Mouse (Mus musculus): ENCODE measurements around the gene Zfp704.

The Zfp704 gene

GRCm38 (mm10) chr3:9604941-9605340, 4.9 kb downstream of the Zfp704 start:
- TF ChIP-seq NANOG (IDR thresholded peaks at IDR 0.05; ENCODE audit: borderline replicate concordance, low read length) (no peak), CTCF (conservative IDR thresholded peaks at IDR 0.05; ENCODE audit: low read length) (no peak), POU5F1 (IDR thresholded peaks at IDR 0.05; ENCODE audit: borderline replicate concordance, low read length) (no peak)

GRCm38 (mm10) chr3:9603866-9604265, 6.0 kb downstream of the Zfp704 start:
- Histone ChIP-seq H3K27me3 (ENCODE audit: insufficient read depth, low read length) (no peaks in the 10 kb centered on the region), H3K9me3 (ENCODE audit: low read length) (no peaks in the 10 kb centered on the region), H3K4me1 (replicated peaks; ENCODE audit: low read depth, low read length) (peaks cover 96% of the 10 kb centered on the region), H3K36me3 (ENCODE audit: insufficient read depth, low read length) (0 out of 2 replicates have a peak, but pooled peaks cover 21% of the 10 kb centered on the region), H3K4me3 (replicated peaks; ENCODE audit: low read length) (peak overlapping the region; percentile 88)
- TF ChIP-seq CTCF (conservative IDR thresholded peaks at IDR 0.05; ENCODE audit: low read length), result no peak
- TF ChIP-seq POU5F1 (IDR thresholded peaks at IDR 0.05; ENCODE audit: borderline replicate concordance, low read length), result no peak
- no peak for TF ChIP-seq NANOG (IDR thresholded peaks at IDR 0.05; ENCODE audit: borderline replicate concordance, low read length)

More at GRCm38 (mm10) chr3:9604941-9605340, 4.9 kb downstream of the Zfp704 start:
- 0 out of 2 replicates have a peak, but pooled peaks cover 19% of the 10 kb centered on the region for H3K36me3 ChIP-seq (ENCODE audit: insufficient read depth, low read length)
- no peaks in the 10 kb centered on the region for H3K9me3 ChIP-seq (ENCODE audit: low read length)
- H3K27me3 ChIP-seq (ENCODE audit: insufficient read depth, low read length), result no peaks in the 10 kb centered on the region
- H3K4me3 ChIP-seq (replicated peaks; ENCODE audit: low read length), result peak overlapping the region; percentile 88; the same call in 1 of the 2 replicates
- H3K4me1 ChIP-seq (replicated peaks; ENCODE audit: low read depth, low read length), result peaks cover 85% of the 10 kb centered on the region

GRCm38 (mm10) chr3:9600577-9600976, 9.3 kb downstream of the Zfp704 start:
- H3K27me3 ChIP-seq (ENCODE audit: insufficient read depth, low read length), result no peaks in the 10 kb centered on the region
- peaks cover 99% of the 10 kb centered on the region for H3K4me1 ChIP-seq (replicated peaks; ENCODE audit: low read depth, low read length)
- no peaks in the 10 kb centered on the region for H3K9me3 ChIP-seq (ENCODE audit: low read length)
- peaks cover 39% of the 10 kb centered on the region for H3K36me3 ChIP-seq (ENCODE audit: insufficient read depth, low read length)
- TF ChIP-seq POU5F1 (IDR thresholded peaks at IDR 0.05; ENCODE audit: borderline replicate concordance, low read length) (no peak), NANOG (IDR thresholded peaks at IDR 0.05; ENCODE audit: borderline replicate concordance, low read length) (no peak), CTCF (conservative IDR thresholded peaks at IDR 0.05; ENCODE audit: low read length) (no peak)
- H3K4me3 ChIP-seq (replicated peaks; ENCODE audit: low read length), result peak overlapping the region; percentile 20

GRCm38 (mm10) chr3:9599738-9600410, 10.0 kb downstream of the Zfp704 start:
- Histone ChIP-seq H3K4me3 (replicated peaks; ENCODE audit: low read length) (peak overlapping the region; percentile 20), H3K4me1 (replicated peaks; ENCODE audit: low read depth, low read length) (peaks cover 94% of the 10 kb centered on the region), H3K36me3 (ENCODE audit: insufficient read depth, low read length) (peaks cover 33% of the 10 kb centered on the region), H3K27me3 (ENCODE audit: insufficient read depth, low read length) (no peaks in the 10 kb centered on the region), H3K9me3 (ENCODE audit: low read length) (no peaks in the 10 kb centered on the region)
- TF ChIP-seq CTCF (conservative IDR thresholded peaks at IDR 0.05; ENCODE audit: low read length), result no peak
- TF ChIP-seq NANOG (IDR thresholded peaks at IDR 0.05; ENCODE audit: borderline replicate concordance, low read length), result no peak
- no peak for TF ChIP-seq POU5F1 (IDR thresholded peaks at IDR 0.05; ENCODE audit: borderline replicate concordance, low read length)

GRCm38 (mm10) chr3:9598061-9598460, 11.8 kb downstream of the Zfp704 start:
- no peak for TF ChIP-seq CTCF (conservative IDR thresholded peaks at IDR 0.05; ENCODE audit: low read length)
- TF ChIP-seq NANOG (IDR thresholded peaks at IDR 0.05; ENCODE audit: borderline replicate concordance, low read length), result no peak
- TF ChIP-seq POU5F1 (IDR thresholded peaks at IDR 0.05; ENCODE audit: borderline replicate concordance, low read length), result no peak
- H3K9me3 ChIP-seq (ENCODE audit: low read length), result no peaks in the 10 kb centered on the region
- 0 out of 2 replicates have a peak overlapping the region, but pooled peaks have one; percentile 2 for H3K4me3 ChIP-seq (replicated peaks; ENCODE audit: low read length)
- peaks cover 90% of the 10 kb centered on the region for H3K4me1 ChIP-seq (replicated peaks; ENCODE audit: low read depth, low read length)
- no peaks in the 10 kb centered on the region for H3K27me3 ChIP-seq (ENCODE audit: insufficient read depth, low read length)
- peaks cover 31% of the 10 kb centered on the region for H3K36me3 ChIP-seq (ENCODE audit: insufficient read depth, low read length)

GRCm38 (mm10) chr3:9594457-9594856, 15.4 kb downstream of the Zfp704 start:
- Histone ChIP-seq H3K4me1 (replicated peaks; ENCODE audit: low read depth, low read length) (peaks cover 89% of the 10 kb centered on the region), H3K27me3 (ENCODE audit: insufficient read depth, low read length) (no peaks in the 10 kb centered on the region), H3K36me3 (ENCODE audit: insufficient read depth, low read length) (peaks cover 32% of the 10 kb centered on the region), H3K4me3 (replicated peaks; ENCODE audit: low read length) (no peak overlapping the region), H3K9me3 (ENCODE audit: low read length) (no peaks in the 10 kb centered on the region)
- no peak for TF ChIP-seq NANOG (IDR thresholded peaks at IDR 0.05; ENCODE audit: borderline replicate concordance, low read length)
- TF ChIP-seq CTCF (conservative IDR thresholded peaks at IDR 0.05; ENCODE audit: low read length), result no peak
- TF ChIP-seq POU5F1 (IDR thresholded peaks at IDR 0.05; ENCODE audit: borderline replicate concordance, low read length), result no peak

- peak; percentile 40 for TF ChIP-seq CTCF (conservative IDR thresholded peaks at IDR 0.05; ENCODE audit: low read length)
- TF ChIP-seq POU5F1 (IDR thresholded peaks at IDR 0.05; ENCODE audit: borderline replicate concordance, low read length), result no peak
- TF ChIP-seq NANOG (IDR thresholded peaks at IDR 0.05; ENCODE audit: borderline replicate concordance, low read length), result no peak
- H3K9me3 ChIP-seq (ENCODE audit: low read length), result no peaks in the 10 kb centered on the region
- peaks cover 35% of the 10 kb centered on the region for H3K36me3 ChIP-seq (ENCODE audit: insufficient read depth, low read length)
- peaks cover 89% of the 10 kb centered on the region for H3K4me1 ChIP-seq (replicated peaks; ENCODE audit: low read depth, low read length)
- H3K4me3 ChIP-seq (replicated peaks; ENCODE audit: low read length), result no peak overlapping the region
- no peaks in the 10 kb centered on the region for H3K27me3 ChIP-seq (ENCODE audit: insufficient read depth, low read length)
Observed at GRCm38 (mm10) chr3:9593832-9594231, 16.1 kb downstream of the Zfp704 start.

GRCm38 (mm10) chr3:9591416-9592110, 18.3 kb downstream of the Zfp704 start:
- Histone ChIP-seq H3K4me1 (replicated peaks; ENCODE audit: low read depth, low read length) (peaks cover 76% of the 10 kb centered on the region), H3K36me3 (ENCODE audit: insufficient read depth, low read length) (peaks cover 48% of the 10 kb centered on the region), H3K27me3 (ENCODE audit: insufficient read depth, low read length) (no peaks in the 10 kb centered on the region), H3K9me3 (ENCODE audit: low read length) (no peaks in the 10 kb centered on the region), H3K4me3 (replicated peaks; ENCODE audit: low read length) (no peak overlapping the region)
- no peak for TF ChIP-seq POU5F1 (IDR thresholded peaks at IDR 0.05; ENCODE audit: borderline replicate concordance, low read length)
- no peak for TF ChIP-seq NANOG (IDR thresholded peaks at IDR 0.05; ENCODE audit: borderline replicate concordance, low read length)
- TF ChIP-seq CTCF (conservative IDR thresholded peaks at IDR 0.05; ENCODE audit: low read length), result no peak
